Mouse (Mus musculus): ENCODE measurements around the gene Sema4b.

Gene Sema4b

GRCm38 (mm10) chr7:80177438-80177837 is 9.2 kb upstream of the Sema4b start:
- in situ Hi-C loops (cut with MboI): no loop called here

DNA sequence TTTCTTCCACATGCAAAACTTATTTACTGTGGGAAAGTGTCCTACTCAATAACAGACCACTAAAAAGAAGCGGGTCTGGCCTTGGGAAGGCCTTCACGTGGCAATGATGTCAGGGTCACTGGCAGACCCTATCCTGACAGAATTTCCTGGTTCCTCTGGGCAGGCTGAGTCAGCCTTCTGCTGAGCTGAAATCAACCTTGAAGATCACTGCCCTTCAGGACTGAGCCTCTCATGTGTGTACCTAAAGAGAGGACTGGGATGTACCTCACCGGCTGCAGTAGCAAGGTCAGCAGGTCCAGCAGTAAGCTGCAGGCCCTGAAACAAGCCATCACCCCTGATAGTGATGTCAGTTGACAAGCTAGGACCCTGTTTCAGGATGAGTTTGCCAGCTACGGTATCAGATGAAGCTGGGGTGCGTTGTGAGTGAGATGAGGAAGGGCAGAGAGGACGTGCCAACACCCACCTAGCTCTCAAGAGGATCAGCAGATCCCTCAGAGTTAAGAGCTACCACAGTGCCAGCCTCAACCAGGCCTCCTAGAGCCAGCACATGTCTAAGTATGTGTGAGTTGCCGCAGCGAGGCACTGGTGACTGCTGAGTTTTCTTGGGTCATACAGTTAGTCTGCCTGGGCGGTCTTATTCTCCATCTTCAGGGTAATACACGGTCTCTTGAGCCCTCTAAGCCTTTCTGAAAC is 8.5 kb upstream of the Sema4b start:
- in situ Hi-C loops (cut with MboI): no loop called here

GRCm38 (mm10) chr7:80179327-80179726 is 7.3 kb upstream of the Sema4b start:
- in situ Hi-C loops (cut with MboI): no loop called here

- in situ Hi-C loops (cut with MboI): no loop called here
Observed at GRCm38 (mm10) chr7:80179790-80180189, 6.9 kb upstream of the Sema4b start.

GRCm38 (mm10) chr7:80180202-80180601 is 6.4 kb upstream of the Sema4b start:
- in situ Hi-C loops (cut with MboI): no loop called here

- in situ Hi-C loops (cut with MboI): no loop called here
Observed at GRCm38 (mm10) chr7:80181078-80181477, 5.6 kb upstream of the Sema4b start.

DNA sequence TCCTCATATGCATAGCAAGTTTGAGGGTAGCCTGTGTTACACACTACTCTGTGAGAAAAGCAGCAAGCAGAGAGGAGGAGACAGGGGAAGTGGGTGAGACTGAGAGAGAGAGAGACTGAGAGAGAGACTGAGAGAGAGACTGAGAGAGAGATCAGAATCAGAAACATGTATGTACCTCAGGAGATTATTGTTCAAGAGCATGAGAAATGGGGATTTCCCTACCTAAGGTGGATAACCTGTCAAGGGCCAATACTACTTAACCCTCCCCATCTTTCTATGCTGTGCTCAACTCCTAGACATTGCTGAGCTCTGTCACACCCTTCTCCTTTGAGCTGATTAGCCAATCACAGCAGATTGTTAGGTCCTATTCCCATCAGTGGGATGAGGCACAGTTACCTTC is 4.5 kb upstream of the Sema4b start:
- in situ Hi-C loops (cut with MboI): no loop called here

DNA sequence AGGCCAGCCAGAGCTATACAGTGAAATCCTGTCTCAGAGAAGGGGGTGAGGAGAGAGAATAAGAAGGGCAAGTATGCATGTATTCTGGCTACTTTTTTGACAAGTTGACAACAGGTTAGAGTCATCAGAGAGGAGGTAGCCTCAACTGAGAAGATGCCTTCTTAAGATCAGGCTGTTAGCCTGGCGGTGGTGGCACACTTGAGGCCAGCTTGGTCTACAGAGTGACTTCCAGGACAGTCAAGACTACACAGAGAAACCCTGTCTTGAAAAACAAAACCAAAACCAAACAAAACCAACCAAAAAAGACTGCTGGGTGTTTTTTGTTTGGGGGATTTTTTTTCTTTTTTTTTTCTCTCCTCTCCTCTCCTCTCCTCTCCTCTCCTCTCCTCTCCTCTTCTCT is 3.2 kb upstream of the Sema4b start:
- in situ Hi-C loops (cut with MboI): no loop called here

GRCm38 (mm10) chr7:80183969-80184368 is 2.7 kb upstream of the Sema4b start:
- in situ Hi-C loops (cut with MboI): no loop called here

DNA sequence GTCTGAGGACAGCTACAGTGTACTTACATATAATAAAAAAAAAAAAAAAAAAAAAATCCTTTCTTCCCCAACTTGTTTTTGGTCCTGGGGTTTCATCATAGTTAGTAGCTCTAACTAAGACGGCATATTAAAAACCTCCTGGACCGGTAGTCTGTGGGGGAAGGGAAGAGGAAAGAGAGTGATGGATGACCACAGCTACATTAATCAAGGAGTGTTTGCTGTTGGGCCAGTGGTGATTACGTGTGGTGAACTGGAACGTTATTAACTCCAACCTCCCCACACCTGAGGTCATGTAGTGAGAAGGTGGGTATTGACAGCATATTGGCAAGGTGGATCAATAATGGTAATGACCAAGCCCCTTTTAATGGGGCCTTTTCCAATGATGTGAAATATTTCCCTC is 2.1 kb upstream of the Sema4b start:
- in situ Hi-C loops (cut with MboI): no loop called here

DNA sequence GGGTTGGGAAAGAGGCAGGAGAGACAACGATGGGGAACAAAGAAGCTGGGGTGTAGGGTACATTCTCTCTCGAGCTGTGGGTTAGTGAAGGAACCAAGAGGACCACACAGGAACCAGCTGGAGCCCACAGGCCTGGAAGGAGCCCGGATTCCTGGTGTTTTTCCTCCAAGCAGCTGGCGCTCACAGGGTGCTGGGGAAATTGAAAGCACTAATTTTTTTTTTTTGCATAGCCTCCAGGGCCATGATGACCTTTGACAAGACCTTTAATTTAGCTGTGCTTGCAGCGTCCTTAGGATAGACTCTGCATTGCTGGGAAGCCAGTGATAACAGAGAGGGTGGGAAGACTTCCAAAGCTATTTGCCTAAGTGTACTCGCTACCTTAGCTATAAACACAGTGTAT is 1.7 kb upstream of the Sema4b start:
- in situ Hi-C loops (cut with MboI): no loop called here

DNA sequence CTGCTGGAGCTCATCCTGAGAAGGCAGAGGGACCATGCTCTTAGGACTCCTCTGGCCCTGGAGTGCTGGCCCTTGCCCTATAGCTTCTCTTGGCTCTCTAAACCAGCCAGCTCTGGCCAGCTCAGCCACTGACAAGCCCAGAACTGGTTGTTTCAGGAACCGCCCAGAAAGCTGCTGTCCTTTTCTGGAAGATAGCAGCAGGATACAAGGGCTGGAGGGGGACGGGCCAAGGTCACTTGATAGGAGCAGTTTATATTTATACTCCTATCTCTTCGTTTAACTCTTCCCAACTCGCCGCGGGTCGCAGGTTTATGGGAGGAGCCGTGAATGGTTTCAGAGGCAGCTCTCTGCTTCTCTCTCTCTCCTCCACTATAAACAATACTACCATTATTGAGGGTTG is 620 bp upstream of the Sema4b start:
- in situ Hi-C loops (cut with MboI): no loop called here

DNA sequence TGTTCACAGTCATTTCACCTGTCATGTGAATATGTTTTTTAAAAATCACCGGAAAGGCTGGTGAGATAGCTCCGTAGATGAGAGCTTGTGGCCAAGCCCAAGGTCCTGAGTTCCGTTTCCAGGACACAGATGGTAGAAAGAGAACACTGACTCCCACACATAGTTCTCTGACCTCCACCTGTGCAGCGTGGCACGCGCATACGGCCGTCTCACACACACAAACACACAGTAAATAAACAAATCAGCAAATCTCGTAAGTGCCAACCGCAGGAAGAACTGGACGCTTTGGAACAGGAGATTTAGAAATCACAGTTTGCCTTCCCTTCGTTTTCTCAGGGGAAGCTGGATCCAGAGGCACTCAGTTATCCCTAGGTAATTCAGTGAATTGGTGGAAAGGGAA is 860 bp downstream of the Sema4b start:
- in situ Hi-C loops (cut with MboI): no loop called here

DNA sequence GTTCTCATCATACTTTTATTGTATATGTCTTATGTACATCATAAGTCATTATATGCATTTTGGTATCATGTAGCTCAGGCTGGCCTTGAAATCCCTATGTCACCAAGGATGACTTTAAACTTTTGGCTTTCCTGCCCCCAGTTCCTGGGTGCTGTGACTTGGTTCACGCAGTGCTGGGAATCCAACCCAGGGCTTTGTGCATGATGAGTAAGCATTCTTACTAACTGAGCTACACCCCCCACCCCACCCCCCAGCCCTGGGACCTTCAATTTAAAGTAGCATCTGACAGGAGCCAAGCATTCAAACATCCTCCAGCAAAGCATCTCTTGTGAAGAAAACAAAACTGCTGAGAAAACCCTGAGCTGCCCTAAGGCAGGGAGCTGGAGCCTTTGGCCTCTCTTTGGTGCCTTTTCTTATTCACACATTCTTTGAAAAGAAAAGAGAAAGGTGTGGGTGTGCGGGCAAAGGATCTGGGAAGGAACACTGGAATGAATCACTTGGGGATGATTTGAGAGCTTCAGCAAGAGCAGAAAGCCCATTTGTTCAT is 2.0 kb downstream of the Sema4b start:
- in situ Hi-C loops (cut with MboI): no loop called here

GRCm38 (mm10) chr7:80189147-80189933 is 2.7 kb downstream of the Sema4b start:
- in situ Hi-C loops (cut with MboI): no loop called here

DNA sequence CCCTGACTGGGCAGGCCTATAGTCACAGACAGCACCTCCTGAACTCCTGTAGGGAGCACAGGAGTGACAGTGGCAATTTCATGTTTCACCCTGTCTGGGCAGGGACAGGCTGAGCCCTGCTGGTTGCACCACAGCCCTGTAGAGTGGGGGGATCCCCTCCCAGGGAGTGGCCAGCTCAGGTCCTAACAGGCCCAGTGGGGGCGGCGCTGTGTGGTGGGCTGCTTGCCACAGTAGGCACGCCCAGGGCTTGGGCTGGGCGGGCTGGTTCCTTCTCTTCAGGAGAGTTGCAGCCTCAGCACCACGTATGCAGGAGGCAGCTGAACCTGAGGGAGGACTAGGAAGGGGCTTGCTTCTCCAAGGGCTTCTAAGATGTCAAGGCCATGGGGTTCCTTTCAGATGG is 4.8 kb downstream of the Sema4b start:
- in situ Hi-C loops (cut with MboI): no loop called here

GRCm38 (mm10) chr7:80192226-80193061 is 5.8 kb downstream of the Sema4b start:
- in situ Hi-C loops (cut with MboI): no loop called here

GRCm38 (mm10) chr7:80193941-80194739 is 7.5 kb downstream of the Sema4b start:
- in situ Hi-C loops (cut with MboI): no loop called here

DNA sequence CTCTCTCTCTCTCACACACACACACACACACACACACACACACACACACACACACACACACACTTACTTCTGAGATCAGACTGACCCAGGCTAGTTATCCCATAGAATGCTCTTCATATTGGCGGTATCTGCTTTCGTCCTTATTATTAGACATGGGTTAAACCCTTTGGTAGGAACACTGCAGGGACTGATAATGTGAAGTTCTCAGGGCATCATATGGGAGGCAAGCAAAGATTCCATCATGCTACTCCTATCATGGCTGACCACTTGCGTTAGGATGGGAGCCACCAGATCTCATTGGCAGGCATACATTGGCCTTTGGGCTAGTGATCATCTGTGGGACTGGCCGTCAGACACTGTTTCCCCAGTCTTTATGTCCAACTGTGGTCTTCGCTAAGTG is 8.5 kb downstream of the Sema4b start:
- in situ Hi-C loops (cut with MboI): no loop called here

- in situ Hi-C loops (cut with MboI): no loop called here
Observed at GRCm38 (mm10) chr7:80195576-80196263, 9.1 kb downstream of the Sema4b start.

DNA sequence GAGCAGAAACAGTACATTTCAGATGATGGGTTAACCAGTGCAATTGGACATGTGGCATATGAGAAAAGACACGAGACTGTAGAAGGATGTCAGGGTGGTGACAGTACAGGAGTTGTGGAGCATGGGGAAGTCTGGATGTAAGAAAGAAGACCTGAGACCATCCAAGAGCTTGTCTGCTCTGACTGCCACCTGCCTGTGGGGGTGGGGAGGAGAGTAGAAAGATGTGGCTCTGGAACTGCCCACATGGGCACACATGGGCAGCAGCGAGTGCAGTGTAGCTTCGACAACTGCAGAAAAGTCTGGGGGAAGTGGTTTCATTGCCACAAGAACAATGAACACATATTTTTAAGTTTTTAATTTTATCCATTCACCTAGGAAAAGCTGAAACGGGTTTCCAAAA is 10.7 kb downstream of the Sema4b start:
- in situ Hi-C loops (cut with MboI): no loop called here
